Mouse (Mus musculus) kidney, adult 8-10 months (tissue): ENCODE measurements around the gene Aatk.

Experiments used
- DNase-seq, 2 experiments: peaks; one replicate each; pipeline ENCODE4 v3.0.0; 2022

Aatk gene

GRCm38 (mm10) chr11:120046553-120047191, at the start of gene Aatk:
Gene Aatk, minus strand, starts transcription at chr11:120047167.
- DNase-seq, result no peak

- DNase-seq, result no peak
These were observed 46.0 kb upstream of the Aatk start for GRCm38 (mm10) chr11:120092817-120093591.

- no peak for DNase-seq
These were observed 43.7 kb upstream of the Aatk start for GRCm38 (mm10) chr11:120090661-120091060.

- peak; percentile 98 to 99 for DNase-seq
These were observed 39.8 kb upstream of the Aatk start, which contains the start of gene Cep131 for GRCm38 (mm10) chr11:120086702-120087152. Gene Cep131, minus strand, starts transcription at chr11:120086827.

GRCm38 (mm10) chr11:120085891-120086627, 39.1 kb upstream of the Aatk start:
- DNase-seq, result no peak

GRCm38 (mm10) chr11:120080282-120080681, 33.3 kb upstream of the Aatk start:
- DNase-seq, result no peak

- no peak for DNase-seq
These were observed 29.2 kb upstream of the Aatk start for GRCm38 (mm10) chr11:120076191-120076590.

- no peak for DNase-seq
These were observed 26.1 kb upstream of the Aatk start for GRCm38 (mm10) chr11:120072986-120073647.

GRCm38 (mm10) chr11:120071731-120072320, 24.9 kb upstream of the Aatk start:
- DNase-seq, result no peak

- no peak for DNase-seq
These were observed 24.1 kb upstream of the Aatk start for GRCm38 (mm10) chr11:120071065-120071464.

- no peak for DNase-seq
These were observed 23.4 kb upstream of the Aatk start for GRCm38 (mm10) chr11:120070286-120070930.

GRCm38 (mm10) chr11:120069261-120069660, 22.3 kb upstream of the Aatk start:
- DNase-seq, result no peak

GRCm38 (mm10) chr11:120067834-120068233, 20.9 kb upstream of the Aatk start:
- no peak for DNase-seq

GRCm38 (mm10) chr11:120065291-120065690, 18.3 kb upstream of the Aatk start:
- peak; percentile 57 to 60 for DNase-seq

GRCm38 (mm10) chr11:120064668-120065040, 17.7 kb upstream of the Aatk start:
- DNase-seq, result no peak

- no peak for DNase-seq
These were observed 17.2 kb upstream of the Aatk start for GRCm38 (mm10) chr11:120064006-120064667.

GRCm38 (mm10) chr11:120063326-120063725, 16.4 kb upstream of the Aatk start:
- DNase-seq, result no peak

- no peak for DNase-seq
These were observed 13.7 kb upstream of the Aatk start for GRCm38 (mm10) chr11:120060634-120061033.

- no peak for DNase-seq
These were observed 9.2 kb upstream of the Aatk start for GRCm38 (mm10) chr11:120055953-120056732.

- DNase-seq, result no peak
These were observed 6.9 kb upstream of the Aatk start for GRCm38 (mm10) chr11:120053846-120054245.

- DNase-seq, result no peak
These were observed 5.3 kb upstream of the Aatk start for GRCm38 (mm10) chr11:120052274-120052673.
